Mouse (Mus musculus): ENCODE data around the gene Nlrp3.

Nlrp3 gene

DNA sequence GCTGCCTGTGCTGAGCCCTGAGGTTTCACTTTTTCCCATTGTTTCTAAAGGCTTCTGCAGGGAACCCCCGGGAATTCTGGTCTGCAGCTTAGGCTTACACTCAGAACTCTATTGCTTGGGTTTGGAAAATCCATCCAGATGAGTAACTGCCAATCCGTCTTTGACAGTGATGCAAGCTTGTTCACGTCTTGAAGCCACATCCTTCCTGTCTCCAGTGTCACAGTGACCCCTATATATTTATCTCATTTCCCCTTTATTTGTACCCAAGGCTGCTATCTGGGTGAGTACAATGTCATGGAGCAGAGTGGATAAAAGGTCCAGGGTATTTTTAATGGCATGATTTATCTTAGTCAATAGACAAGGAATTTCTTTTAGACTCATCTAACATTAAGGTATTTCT, at the start of gene Nlrp3:
Gene Nlrp3 (plus strand): TSS at position 245 of the 400 bp plus-strand sequence.
- in situ Hi-C loops (cut with MboI; ENCODE audit: low sequenced_read_pairs), result no loop called here

DNA sequence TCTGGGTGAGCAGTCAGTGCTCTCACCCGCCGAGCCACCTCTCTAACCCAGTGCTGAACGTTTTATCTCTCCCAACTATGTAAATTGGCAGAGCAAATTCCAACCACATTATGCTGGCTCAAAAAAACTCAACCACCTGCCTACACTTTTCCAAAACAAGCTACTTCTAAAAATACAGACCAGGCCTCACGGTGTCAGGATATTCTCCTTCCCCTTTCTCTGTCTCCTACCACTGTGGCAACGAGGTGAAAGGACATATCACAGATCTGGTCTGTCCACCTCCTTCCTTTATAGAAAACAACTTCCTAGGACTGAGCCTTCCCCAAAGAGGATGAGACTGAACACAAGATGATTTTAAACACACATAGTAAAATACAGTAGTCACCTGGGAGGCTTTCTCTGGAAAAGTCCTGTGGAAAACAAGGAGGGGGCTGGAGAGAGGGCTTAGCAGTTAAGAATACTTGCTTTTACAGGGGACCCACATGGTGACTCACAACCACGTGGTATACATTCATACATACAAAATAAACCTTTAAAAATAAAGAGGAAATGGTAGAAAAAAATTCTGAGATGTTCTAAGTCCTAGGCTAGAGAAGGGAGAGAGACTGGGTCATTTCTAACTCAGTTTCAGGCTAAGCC, 44.6 kb upstream of the Nlrp3 start:
- in situ Hi-C loops (cut with MboI; ENCODE audit: low sequenced_read_pairs), result no loop called here

DNA sequence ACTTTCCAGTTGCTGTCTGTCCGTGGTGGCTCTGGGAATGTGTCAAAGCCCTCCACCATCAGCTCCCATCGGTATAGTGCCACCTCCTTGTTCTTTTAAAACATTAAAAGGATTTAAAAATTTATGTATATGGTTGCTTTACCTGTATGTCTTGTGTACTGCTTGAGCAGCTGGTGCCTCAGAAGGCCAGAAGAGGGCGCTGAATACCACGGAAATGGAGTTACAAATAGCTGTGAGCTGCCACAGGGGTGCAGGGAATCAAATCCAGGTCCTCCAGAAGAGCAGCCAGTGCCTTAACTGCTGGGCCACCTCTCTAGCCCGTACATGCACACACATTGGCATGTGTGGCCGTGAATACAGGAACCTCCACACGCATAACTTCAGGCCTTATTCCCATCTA, 43.6 kb upstream of the Nlrp3 start:
- in situ Hi-C loops (cut with MboI; ENCODE audit: low sequenced_read_pairs), result no loop called here

DNA sequence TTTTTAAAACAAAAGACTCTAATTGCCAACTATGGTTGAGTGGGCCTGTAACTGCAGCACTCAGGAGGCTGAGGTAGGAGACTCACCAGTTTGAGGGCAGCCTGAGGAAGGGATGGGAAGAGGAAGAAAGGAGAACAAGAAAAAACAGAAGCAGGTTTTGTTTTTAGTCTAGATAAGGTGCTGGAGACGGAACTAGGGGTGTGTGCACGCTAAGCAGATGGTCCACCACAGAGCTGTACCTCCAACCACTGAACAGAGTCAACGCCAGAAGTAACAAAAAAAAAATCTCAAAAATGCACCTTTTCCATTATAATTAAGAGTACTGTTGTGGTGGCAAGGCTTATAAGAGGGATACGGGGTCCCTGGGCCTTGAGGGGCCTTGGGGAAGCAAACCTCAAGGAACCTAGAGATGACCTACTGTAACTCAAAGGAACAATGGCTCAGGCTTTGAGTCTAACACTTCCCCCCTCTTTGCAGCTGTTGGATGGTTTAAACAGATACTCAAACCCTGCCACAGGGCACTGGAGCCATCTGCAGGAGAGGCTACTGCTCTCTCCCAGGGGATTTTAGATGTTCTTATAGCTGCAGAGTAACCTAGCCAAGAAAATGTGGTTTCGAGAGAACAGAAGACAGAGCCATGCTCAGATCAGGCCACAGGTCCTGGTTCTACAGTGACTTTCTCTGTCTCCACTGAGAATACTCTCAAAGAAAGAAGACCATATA, 39.2 kb upstream of the Nlrp3 start:
- in situ Hi-C loops (cut with MboI; ENCODE audit: low sequenced_read_pairs), result no loop called here

DNA sequence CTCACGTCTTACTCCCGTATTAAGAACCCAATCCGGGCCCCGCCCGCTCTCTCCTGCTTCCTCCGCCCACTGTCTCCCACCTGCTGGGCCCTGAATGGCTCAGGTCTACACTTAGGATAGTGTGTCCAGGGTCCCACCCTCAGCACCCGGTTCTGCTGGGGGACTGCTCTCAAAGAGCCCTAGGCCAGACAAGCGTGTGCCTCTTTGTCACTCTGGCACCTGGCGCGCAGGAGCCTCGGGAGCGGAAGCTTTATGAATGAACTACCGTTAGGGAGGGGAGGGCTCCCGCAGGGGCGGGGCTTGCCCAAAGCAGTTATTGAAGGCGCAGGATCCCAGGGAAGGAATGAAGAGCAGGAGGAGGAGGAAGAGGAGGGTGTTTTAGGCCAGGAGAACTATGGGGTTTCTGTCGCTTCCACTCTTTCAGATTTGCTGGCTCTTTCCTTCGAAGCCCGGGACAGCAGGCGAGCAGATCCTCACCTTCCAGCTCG, 36.0 kb upstream of the Nlrp3 start:
- in situ Hi-C loops (cut with MboI; ENCODE audit: low sequenced_read_pairs), result no loop called here

DNA sequence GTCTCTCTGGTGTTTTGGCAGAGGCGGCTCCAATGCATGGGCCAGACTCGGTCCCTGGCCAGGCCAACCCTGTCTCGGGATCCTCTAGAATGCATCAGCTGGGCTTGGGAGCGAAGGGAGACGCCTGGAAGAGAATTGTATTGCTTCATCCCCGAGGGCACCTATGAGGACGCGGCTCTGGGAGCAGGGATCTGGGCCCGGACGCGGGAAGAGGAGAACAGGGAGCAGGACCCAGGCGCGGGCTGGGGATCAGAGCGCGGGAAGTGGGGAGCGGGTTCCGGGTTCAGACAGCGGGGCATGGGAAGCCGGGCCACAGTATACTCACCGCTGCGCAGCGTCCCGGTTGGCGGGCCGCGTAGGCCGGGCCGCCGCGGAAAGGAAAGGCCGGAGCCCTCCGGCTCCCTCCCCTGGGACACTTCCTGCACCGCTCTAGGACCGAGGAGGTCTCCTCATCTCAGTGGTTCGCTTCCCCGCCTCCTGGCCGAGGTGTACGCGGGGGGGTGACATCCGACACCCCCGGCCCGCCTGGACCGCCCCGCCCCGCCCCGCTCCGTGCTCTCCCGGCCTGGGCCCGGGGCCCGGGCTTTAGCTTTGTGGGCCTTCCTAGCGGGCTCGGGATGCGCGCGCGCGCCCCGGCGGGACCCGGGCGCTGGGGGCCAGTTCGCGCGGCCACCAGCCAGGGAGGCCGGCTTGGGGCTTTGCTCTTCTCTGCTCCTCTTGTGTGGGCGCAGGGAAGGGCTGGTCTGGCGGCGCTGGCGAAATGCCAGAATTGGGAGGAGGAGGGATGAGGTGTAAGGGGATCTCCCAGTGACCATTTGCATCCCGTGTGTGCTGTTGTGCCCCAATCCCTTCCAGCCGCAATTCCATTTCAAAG, 35.3 kb upstream of the Nlrp3 start:
- in situ Hi-C loops (cut with MboI; ENCODE audit: low sequenced_read_pairs), result no loop called here

DNA sequence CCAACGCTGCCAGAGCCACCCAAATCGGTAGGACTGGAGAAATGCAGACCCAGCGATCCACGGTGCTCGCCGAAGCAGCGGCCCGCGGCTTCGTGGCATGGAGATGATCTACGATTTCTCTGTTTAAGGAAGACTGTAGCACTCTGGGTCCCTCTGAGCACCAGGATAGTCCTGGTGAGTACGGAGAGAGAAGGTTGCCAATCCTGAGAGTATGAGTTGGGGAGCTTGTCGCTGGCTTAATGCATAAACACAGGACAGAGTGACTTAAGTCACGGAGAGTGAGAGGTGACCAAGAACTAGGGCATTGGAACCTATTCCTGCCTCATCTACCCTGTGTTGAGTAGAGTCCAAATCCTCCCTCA, 34.7 kb upstream of the Nlrp3 start:
- in situ Hi-C loops (cut with MboI; ENCODE audit: low sequenced_read_pairs), result no loop called here

DNA sequence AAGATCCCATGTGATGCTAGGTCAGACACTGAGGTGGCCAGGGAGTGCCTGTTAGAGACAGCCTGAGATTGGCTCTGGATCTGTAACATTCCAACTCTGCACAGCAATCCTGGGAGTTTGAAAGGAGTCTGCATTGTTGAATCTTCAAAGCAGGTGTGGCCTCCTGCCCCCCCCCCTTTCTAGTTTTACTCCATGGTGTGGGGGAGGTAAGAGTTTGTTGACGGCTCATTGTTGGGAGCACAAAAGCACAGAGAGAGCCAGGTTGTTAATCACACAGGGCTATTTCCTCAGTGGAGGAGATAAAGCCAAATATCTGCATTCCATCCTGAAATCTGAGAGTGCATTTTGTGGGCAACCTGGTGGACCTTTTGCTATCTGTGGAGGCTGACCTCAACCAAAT, 29.8 kb upstream of the Nlrp3 start:
- in situ Hi-C loops (cut with MboI; ENCODE audit: low sequenced_read_pairs), result no loop called here

DNA sequence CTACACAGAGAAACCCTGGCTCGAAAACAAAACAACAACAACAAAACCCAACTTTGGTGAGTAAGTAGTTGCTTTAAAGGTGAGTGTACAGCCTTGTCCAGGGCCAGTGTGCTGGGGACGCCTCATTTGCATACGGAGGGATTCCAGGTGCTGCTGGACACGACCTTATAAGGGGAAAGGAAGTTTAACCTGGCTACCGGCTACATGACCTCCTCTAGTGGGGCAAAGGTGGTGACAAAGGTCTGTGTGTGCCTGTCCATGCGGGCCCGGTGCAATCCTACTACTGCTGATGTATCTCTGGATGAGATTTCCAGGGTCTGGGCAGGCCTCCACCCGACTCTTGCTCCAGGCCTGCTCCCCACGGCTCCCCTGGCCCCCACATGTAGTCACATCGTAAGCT, 28.6 kb upstream of the Nlrp3 start:
- in situ Hi-C loops (cut with MboI; ENCODE audit: low sequenced_read_pairs), result no loop called here

DNA sequence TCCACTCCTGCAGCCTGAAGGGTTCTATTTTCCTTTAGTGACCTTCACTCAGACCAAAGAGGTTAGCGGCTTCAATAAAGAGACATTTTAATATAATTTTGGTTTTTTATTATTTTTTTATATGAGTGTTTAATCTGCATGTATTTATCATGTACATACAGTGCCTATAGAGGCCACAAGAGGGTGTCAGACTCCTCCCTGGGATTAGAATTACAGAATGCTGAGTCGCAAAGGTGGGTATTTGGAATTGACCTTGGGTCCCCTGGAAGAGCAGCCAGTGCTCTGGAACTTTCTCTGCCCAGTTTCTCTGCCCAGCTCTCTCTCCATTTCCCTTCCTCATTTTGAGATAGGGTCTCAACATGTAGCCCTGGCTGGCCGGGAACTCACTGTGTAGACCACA, 27.8 kb upstream of the Nlrp3 start:
- in situ Hi-C loops (cut with MboI; ENCODE audit: low sequenced_read_pairs), result no loop called here

DNA sequence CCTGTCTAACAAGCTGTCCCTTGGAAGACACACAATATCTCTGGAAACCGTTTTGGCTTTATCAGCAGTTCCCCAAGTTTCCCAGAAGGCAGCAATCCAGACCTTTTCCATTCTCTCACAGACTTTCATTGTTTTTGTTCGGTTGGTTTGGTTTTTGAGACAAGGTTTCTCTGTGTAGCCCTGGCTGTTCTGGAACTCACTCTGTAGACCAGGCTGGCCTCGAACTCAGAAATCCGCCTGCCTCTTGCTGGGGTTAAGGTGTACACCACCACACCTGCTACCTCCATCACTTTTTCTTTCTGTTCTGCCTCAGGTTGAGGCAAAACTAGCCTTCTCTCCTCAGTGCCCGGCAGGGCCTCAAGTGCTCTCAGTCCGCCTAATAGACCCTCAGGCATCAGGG, 27.0 kb upstream of the Nlrp3 start:
- in situ Hi-C loops (cut with MboI; ENCODE audit: low sequenced_read_pairs), result no loop called here

DNA sequence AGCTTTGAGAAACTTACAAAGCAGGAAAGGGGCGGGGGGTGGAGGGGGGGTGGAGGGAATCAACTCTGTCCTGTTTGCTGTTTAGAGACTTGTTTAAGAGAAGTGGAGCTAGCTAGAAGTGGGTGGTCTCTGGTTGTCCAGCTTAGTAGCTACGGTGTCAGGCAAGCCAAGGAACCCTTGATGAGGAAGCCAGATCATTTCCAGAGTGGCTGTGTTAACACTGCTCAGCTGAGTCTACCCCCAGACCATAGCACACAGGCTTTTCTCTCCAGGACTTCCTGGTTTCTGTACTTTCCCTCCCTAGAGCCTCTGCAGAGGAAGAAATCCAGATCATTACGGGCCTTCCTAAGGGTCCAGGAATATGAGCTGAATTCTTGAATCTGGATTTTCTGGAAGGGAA, 26.6 kb upstream of the Nlrp3 start:
- in situ Hi-C loops (cut with MboI; ENCODE audit: low sequenced_read_pairs), result no loop called here

DNA sequence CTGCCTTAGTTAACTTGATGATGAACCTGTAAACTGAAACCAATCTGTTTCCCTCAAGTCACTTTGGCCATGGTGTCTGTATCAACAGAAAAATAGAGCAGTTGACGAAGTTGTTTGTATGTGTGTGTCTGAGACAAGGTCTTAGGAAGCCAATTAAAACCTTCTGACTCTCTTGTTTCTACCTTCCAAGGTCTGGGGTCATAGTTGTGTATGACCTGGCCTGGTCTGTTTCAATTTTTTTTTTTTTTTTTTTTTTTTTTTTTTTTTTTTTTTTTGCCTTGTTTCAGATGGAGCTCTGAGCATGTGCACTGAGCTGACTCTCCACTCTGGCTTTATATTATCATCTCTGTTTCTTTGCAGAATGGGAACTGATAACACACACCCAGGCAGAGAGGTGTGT, 23.9 kb upstream of the Nlrp3 start:
- in situ Hi-C loops (cut with MboI; ENCODE audit: low sequenced_read_pairs), result no loop called here

DNA sequence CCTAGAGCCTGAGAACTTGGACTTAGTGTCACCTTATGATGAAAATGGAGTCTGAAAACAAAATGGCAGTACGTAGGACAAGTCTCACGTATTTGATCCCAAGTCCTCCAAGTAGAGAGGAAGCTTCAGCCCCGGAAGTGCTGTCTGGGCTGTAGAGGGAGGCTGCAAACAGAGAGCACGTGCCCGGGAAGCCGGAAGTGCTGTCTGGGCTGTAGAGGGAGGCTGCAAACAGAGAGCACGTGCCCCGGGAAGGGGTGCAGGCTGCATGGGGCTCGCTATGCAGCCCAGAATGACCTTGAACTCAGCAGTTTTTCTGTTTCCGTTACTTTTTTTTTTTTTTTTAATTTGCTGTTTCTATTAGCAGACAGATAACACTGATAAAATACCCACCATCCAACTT, 23.1 kb upstream of the Nlrp3 start:
- in situ Hi-C loops (cut with MboI; ENCODE audit: low sequenced_read_pairs), result no loop called here

DNA sequence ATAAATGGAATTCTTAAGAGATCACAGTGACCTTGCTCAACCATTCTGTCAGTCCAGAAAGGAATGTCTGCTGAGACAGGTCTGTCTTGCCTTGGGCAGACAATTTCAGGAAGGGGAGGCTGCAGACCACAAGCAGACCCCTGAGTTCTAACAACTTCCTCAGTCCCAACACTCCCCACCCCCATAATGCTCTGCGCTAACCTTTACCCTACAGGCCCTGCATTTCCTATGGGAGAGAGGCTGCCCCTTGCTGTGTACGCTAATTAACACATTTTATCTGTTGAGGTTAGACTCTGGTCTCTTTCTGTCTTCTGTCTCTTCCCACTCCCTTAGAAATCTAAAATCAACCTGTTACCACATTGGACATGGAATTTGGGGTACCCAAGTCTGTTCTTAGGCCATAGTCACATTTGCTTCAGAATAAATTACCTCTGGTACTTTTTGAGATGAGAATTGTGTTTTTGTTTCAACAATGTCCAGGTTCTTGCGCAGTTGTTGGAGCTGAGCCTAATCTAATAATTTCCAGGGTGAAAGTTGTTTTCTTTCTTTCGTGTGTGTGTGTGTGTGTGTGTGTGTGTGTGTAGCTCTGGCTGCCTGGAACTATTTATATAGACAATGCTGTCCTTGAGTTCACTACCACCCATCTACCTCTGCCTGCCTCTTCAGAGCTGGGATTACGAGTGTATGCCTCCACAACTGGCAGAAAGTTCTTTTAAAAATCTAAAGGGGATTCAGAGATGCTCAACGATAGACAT, 21.4 kb upstream of the Nlrp3 start:
- in situ Hi-C loops (cut with MboI; ENCODE audit: low sequenced_read_pairs), result loop anchor here (10.0 kb wide), 1 partner anchor 55 kb away; the partner anchor contains the start of gene Olfr222

DNA sequence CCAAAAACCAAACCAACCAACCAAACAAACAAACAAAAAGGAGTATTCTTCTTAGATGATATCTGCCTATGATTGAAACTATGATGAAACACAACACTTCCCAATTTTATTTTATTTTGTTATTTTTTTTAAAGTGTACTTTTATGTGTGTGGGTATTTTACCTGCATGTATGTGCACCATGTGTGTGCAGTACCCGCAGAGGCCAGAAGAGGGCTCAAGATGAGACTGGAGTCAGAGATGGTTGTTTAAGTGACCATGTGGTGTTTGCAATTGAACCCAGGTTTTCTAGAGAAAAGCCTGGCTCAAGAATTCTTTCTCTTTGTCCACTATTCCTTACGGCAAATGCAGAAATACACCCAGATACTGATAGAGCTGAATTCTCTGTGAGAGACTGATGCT, 17.2 kb upstream of the Nlrp3 start:
- in situ Hi-C loops (cut with MboI; ENCODE audit: low sequenced_read_pairs), result loop anchor here (10.0 kb wide), 1 partner anchor 51 kb away; the partner anchor contains the start of gene Olfr222

DNA sequence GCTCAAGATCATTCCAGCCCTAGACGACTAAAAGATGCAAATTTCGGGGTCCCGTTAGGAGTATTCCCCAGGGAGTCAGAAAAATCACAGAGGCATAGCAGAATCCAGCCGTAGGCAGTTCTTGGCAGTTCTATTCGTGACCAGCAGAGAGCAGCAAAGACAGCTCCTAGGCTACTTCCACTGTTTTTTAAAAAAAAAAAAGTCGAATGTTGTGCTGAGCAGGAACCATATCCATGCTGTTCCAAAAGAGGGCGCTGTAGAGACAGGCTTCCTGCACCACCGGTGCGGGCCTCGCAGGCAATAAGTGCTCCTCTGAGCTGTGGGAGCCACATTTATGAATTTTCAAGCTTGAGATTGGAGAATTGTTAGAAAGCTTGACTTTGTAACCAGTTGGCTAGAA, 16.1 kb upstream of the Nlrp3 start:
- in situ Hi-C loops (cut with MboI; ENCODE audit: low sequenced_read_pairs), result loop anchor here (10.0 kb wide), 1 partner anchor 50 kb away; the partner anchor contains the start of gene Olfr222

DNA sequence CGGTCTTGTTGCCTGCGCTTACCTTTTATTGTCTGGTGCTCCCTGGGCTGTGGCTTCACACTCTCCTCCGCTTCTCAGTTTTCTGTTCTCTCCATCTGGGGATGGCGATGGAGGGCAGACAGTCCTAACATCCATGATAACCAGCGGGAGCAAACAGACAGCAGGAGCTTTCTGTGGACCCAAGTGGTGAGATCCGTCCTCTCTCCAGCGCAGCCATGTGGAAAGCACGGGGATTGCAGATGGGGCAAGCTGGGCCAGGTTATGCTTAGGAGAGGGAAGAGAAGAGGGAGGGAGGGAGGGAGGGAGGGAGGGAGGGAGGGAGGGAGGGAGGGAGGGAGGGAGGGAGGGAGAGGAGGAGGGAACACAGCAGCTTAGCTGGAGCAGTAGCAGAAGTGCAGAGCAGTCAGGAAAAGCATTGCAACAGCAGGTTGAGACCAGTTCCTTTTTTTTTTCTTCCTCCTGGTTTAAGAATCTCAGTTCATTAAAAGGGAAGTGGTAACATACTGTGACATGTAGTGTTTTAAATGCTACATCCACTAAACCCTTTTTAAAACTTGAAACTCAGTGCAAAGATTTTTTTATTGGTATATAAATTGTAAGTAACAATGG, 14.8 kb upstream of the Nlrp3 start, which contains the start of gene Zkscan17:
Gene Zkscan17 (minus strand): TSS at position 280 of the 609 bp plus-strand sequence.
- in situ Hi-C loops (cut with MboI; ENCODE audit: low sequenced_read_pairs), result loop anchor here (10.0 kb wide), 1 partner anchor 48 kb away; the partner anchor contains the start of gene Olfr222

DNA sequence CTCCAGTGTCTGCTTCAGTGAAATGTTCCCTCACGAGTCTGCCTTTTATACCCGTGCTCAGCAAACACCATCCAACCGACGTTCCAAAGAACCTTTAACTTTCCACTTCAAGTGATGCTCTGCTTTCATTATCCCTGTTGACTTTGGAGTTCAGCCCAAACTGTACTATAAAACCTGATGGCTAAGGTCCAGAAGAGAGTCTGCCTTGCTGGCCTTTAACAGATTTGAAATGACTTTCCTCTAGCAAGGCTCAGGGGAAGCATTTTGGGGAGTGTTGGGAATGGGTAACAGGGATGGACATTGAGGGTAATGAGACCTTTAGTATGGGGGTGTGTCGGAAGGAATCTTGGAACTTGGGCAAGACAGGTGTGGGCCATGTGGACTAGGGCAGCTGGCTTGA, 11.1 kb upstream of the Nlrp3 start:
- in situ Hi-C loops (cut with MboI; ENCODE audit: low sequenced_read_pairs), result no loop called here

DNA sequence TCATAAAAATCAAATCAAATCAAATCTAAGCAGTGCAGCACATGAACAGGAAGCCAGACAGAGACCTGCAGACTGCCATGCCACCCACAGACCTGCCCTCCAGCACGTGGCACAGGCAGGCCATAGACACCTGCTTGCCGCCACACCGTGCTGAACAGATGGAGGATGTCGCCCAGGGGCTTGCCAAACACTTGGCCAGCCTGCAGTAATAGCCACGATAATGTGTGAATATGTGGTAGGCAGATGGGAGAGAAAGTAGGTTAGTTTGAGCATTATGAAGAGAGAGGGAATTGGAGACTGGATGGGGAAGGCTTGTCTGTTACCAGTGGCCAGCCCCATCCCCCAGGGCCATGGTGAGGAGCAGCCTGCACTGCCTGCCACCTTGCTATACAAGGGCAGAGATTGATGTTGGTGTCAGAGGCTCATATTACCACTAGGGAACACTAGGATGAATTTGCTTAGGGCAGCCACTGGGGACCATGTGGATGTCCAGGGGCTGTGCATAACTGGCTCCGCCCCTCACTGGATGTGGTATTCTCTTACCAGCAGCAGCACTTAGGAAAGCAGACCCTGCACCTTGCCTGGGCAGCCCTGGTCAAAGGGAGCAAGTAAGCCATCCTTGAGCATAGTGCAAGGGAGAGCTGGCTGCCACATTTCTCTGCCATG, 10.4 kb upstream of the Nlrp3 start:
- in situ Hi-C loops (cut with MboI; ENCODE audit: low sequenced_read_pairs), result no loop called here

All from CH12F3 (cell line).